Mouse (Mus musculus): ENCODE measurements around the gene Hist1h2bk. TPM values are rescaled to one million over a fixed set of nuclear protein-coding genes. Genes with fewer than 3 reads are reported as not detected.

The Hist1h2bk gene
- polyA plus RNA-seq, 1 experiment from 2014 or later, result 13.8 TPM

DNA sequence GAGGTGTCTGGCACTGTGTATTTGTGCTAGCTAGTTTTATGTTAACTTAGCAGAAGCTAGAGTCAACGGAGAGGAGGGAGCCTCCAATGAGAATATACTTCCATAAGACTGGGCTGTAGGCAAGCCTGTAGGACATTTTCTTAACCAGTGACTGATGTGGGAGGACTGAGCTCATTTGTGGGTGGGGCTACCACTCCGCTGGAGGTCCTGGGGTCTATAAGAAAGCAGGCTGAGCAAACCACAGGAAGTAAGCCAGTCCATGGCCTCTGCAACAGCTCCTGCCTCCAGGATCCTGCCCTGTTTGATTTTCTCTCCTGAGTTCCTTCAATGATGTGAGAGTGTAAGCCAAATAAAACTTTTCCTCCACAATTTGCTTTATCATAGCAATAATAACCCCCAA, 9.6 kb downstream of the Hist1h2bk start:
- H3K4me2 ChIP-seq (ENCODE audit: low read depth, severe bottlenecking), result no peak overlapping the region; the same call in 1 of the 2 replicates
- no peak for DNase-seq (ENCODE audit: low spot score)

DNA sequence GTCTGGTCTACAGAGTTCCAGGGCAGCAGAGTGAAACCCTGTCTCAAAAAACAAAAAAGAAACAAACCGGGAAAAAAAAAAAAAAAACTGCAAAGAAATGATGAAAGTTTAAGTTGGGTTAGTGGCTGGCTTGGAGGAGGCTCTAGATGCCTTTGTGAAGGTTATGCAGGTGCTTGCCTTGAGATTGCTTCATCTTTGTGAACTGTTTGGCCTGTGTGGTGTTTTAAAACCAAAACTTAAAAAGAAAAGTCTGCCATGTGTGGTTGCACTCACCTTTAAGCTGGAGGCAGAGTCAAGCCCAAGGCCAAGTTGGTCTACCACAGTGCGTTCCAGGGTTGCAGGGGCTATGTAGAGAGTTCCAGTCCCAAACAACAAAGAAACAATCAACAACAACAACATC, 13.4 kb downstream of the Hist1h2bk start:
- DNase-seq (ENCODE audit: low spot score) (no peak), ATAC-seq (ENCODE audit: insufficient number of reproducible peaks, low FRiP score, low TSS enrichment, low read depth) (no peak)
- no peak overlapping the region for H3K4me3 ChIP-seq (ENCODE audit: low read depth, low read length)
- no peak overlapping the region for H3K27ac ChIP-seq (replicated peaks; ENCODE audit: low read depth, low read length)
- H3K4me2 ChIP-seq (ENCODE audit: low read depth, severe bottlenecking), result no peak overlapping the region
- H3K4me1 ChIP-seq (ENCODE audit: control insufficient read depth, insufficient read depth, low read length), result 0 out of 2 replicates have a peak, but pooled peaks cover 3% of the 10 kb centered on the region
- H3K9me3 ChIP-seq (ENCODE audit: control insufficient read depth, low read length), result no peaks in the 10 kb centered on the region
- no peaks in the 10 kb centered on the region for H3K27me3 ChIP-seq (ENCODE audit: control insufficient read depth, insufficient read depth, low read length)
- no peak overlapping the region for H3K9ac ChIP-seq (ENCODE audit: low read length)
- 85% methylated on average over 2 of the region's 2 CpGs for WGBS
- no peaks in the 10 kb centered on the region for H3K36me3 ChIP-seq (ENCODE audit: control insufficient read depth, insufficient read depth, low read length)

More for the DNA sequence above, 9.6 kb downstream of the Hist1h2bk start:
- Histone ChIP-seq H3K4me3 (ENCODE audit: low read depth, low read length) (no peak overlapping the region), H3K27me3 (ENCODE audit: control insufficient read depth, insufficient read depth, low read length) (no peaks in the 10 kb centered on the region), H3K9ac (ENCODE audit: low read length) (no peak overlapping the region), H3K36me3 (ENCODE audit: control insufficient read depth, insufficient read depth, low read length) (no peaks in the 10 kb centered on the region), H3K27ac (replicated peaks; ENCODE audit: low read depth, low read length) (no peak overlapping the region), H3K9me3 (ENCODE audit: control insufficient read depth, low read length) (no peaks in the 10 kb centered on the region), H3K4me1 (ENCODE audit: control insufficient read depth, insufficient read depth, low read length) (0 out of 2 replicates have a peak, but pooled peaks cover 3% of the 10 kb centered on the region)
- ATAC-seq (ENCODE audit: insufficient number of reproducible peaks, low FRiP score, low TSS enrichment, low read depth), result no peak
- 77% methylated on average over 2 of the region's 2 CpGs for WGBS

GRCm38 (mm10) chr13:22049737-22050440, 14.2 kb downstream of the Hist1h2bk start:
- Histone ChIP-seq H3K36me3 (ENCODE audit: control insufficient read depth, insufficient read depth, low read length) (no peaks in the 10 kb centered on the region), H3K9me3 (ENCODE audit: control insufficient read depth, low read length) (no peaks in the 10 kb centered on the region), H3K27ac (replicated peaks; ENCODE audit: low read depth, low read length) (peak overlapping the region; percentile 76), H3K4me1 (ENCODE audit: control insufficient read depth, insufficient read depth, low read length) (no peaks in the 10 kb centered on the region), H3K4me3 (ENCODE audit: low read depth, low read length) (peak overlapping the region; percentile 43), H3K9ac (ENCODE audit: low read length) (no peak overlapping the region; the same call in 1 of the 2 replicates), H3K4me2 (ENCODE audit: low read depth, severe bottlenecking) (peak overlapping the region; percentile 50), H3K27me3 (ENCODE audit: control insufficient read depth, insufficient read depth, low read length) (no peaks in the 10 kb centered on the region)
- ATAC-seq (ENCODE audit: insufficient number of reproducible peaks, low FRiP score, low TSS enrichment, low read depth) (peak; percentile 71), DNase-seq (ENCODE audit: low spot score) (peak; percentile 86)
- 1% methylated on average over 14 of the region's 14 CpGs for WGBS

DNA sequence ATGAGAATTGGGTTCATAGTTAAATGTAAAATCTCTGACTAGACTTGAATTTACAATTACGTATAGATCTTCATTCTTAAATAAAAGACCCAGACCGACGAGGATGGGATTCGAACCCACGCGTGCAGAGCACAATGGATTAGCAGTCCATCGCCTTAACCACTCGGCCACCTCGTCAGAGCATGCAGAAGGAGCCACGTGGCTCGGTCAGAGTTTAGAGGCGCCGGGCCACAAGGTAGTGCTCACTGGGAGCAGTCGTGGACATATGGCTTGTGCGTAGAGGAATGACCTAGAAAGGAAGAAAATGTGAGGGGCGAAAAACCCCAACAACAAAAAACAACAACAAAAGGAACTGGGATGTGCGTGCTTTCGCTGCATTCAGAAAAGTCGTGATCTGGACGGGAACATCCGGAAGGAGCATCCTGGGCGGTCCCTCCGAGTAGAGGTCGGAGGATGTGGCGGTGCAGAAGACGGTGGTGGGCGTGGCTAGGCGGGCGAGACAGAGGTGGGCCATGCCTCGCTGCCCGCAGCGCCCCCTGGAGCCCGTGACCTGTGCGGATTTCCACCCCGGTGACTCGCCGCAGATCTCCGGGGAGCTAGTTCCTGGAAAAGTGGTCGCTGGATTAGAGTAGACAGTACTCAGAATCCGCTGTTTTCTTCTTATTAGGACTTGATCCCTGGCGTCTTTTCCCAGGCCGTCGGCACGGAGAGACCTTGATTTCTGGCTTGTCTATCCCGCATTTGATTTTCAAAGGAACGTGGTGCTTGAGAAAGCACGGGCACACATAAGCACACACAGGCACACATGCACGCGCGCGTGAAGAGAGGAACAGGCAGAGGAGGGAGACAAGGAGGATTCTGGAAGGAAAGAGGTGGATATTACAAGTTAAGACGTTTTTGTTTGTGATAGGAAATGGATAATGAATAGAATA, 15.2 kb downstream of the Hist1h2bk start:
- peak; percentile 92 for ATAC-seq (ENCODE audit: insufficient number of reproducible peaks, low FRiP score, low TSS enrichment, low read depth)
- under 1% methylated on average over 52 of the region's 52 CpGs for WGBS
- H3K27me3 ChIP-seq (ENCODE audit: control insufficient read depth, insufficient read depth, low read length), result no peaks in the 10 kb centered on the region

DNA sequence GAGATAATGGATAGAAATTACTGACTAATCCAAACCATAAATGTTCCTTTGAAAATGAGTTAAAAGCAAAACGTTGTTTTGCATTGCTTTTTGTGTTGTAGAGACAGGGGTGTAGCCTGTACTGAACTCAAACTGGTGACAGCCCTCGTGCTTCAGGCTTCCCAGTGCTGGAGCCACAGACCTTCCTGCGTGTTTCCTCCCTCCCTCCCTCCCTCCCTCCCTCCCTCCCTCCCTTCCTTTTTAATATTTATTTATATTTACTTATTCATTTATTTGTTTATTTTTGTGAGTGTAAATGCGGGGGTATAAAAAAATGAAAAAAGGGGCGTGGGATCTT, 15.8 kb downstream of the Hist1h2bk start:
- peak overlapping the region; percentile 43 for H3K4me3 ChIP-seq (ENCODE audit: low read depth, low read length)
- H3K27me3 ChIP-seq (ENCODE audit: control insufficient read depth, insufficient read depth, low read length), result no peaks in the 10 kb centered on the region
- H3K4me2 ChIP-seq (ENCODE audit: low read depth, severe bottlenecking), result peak overlapping the region; percentile 50
- H3K36me3 ChIP-seq (ENCODE audit: control insufficient read depth, insufficient read depth, low read length), result no peaks in the 10 kb centered on the region
- no peaks in the 10 kb centered on the region for H3K4me1 ChIP-seq (ENCODE audit: control insufficient read depth, insufficient read depth, low read length)
- H3K9ac ChIP-seq (ENCODE audit: low read length), result no peak overlapping the region
- no peak overlapping the region for H3K27ac ChIP-seq (replicated peaks; ENCODE audit: low read depth, low read length)
- WGBS, result 11% methylated on average over 5 of the region's 5 CpGs
- no peaks in the 10 kb centered on the region for H3K9me3 ChIP-seq (ENCODE audit: control insufficient read depth, low read length)
- DNase-seq (ENCODE audit: low spot score) (no peak), ATAC-seq (ENCODE audit: insufficient number of reproducible peaks, low FRiP score, low TSS enrichment, low read depth) (no peak)

More for the DNA sequence above, 15.2 kb downstream of the Hist1h2bk start:
- H3K9ac ChIP-seq (ENCODE audit: low read length), result peak overlapping the region; percentile 45; the same call in 1 of the 2 replicates
- no peaks in the 10 kb centered on the region for H3K9me3 ChIP-seq (ENCODE audit: control insufficient read depth, low read length)
- H3K4me2 ChIP-seq (ENCODE audit: low read depth, severe bottlenecking), result peak overlapping the region; percentile 50
- no peaks in the 10 kb centered on the region for H3K36me3 ChIP-seq (ENCODE audit: control insufficient read depth, insufficient read depth, low read length)
- peak overlapping the region; percentile 76 for H3K27ac ChIP-seq (replicated peaks; ENCODE audit: low read depth, low read length)
- peak; percentile 98 for DNase-seq (ENCODE audit: low spot score)
- peak overlapping the region; percentile 43 for H3K4me3 ChIP-seq (ENCODE audit: low read depth, low read length)
- no peaks in the 10 kb centered on the region for H3K4me1 ChIP-seq (ENCODE audit: control insufficient read depth, insufficient read depth, low read length)

GRCm38 (mm10) chr13:22053754-22054153, 18.1 kb downstream of the Hist1h2bk start:
- no peak for DNase-seq (ENCODE audit: low spot score)
- Histone ChIP-seq H3K9ac (ENCODE audit: low read length) (no peak overlapping the region), H3K36me3 (ENCODE audit: control insufficient read depth, insufficient read depth, low read length) (no peaks in the 10 kb centered on the region), H3K27ac (replicated peaks; ENCODE audit: low read depth, low read length) (no peak overlapping the region), H3K27me3 (ENCODE audit: control insufficient read depth, insufficient read depth, low read length) (no peaks in the 10 kb centered on the region), H3K4me1 (ENCODE audit: control insufficient read depth, insufficient read depth, low read length) (no peaks in the 10 kb centered on the region), H3K9me3 (ENCODE audit: control insufficient read depth, low read length) (no peaks in the 10 kb centered on the region), H3K4me3 (ENCODE audit: low read depth, low read length) (no peak overlapping the region), H3K4me2 (ENCODE audit: low read depth, severe bottlenecking) (no peak overlapping the region)
- 100% methylated on average over 1 of the region's 1 CpGs for WGBS
- ATAC-seq (ENCODE audit: insufficient number of reproducible peaks, low FRiP score, low TSS enrichment, low read depth), result no peak

DNA sequence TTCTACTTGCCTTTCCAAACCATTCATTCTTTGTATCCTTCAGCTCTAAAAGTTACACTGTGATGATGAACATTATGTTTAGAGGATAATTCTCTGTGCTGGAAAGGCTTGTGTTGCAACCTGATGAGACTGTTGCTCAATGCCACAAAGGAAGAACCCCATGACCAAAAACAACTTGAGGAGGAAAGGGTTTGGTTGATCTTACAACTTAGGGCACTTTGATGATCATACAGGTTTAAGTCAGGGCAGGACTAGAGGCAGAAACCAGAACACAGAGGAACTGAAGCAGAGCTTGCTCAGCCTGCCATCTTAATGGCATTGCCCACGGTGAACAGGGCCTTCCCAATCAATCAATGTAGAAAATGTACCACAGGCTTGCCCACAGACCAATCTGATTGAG, 25.8 kb downstream of the Hist1h2bk start:
- H3K4me1 ChIP-seq (ENCODE audit: control insufficient read depth, insufficient read depth, low read length), result no peaks in the 10 kb centered on the region
- no peak for ATAC-seq (ENCODE audit: insufficient number of reproducible peaks, low FRiP score, low TSS enrichment, low read depth)
- 77% methylated on average over 1 of the region's 1 CpGs for WGBS
- no peak overlapping the region for H3K4me2 ChIP-seq (ENCODE audit: low read depth, severe bottlenecking)
- H3K9me3 ChIP-seq (ENCODE audit: control insufficient read depth, low read length), result no peaks in the 10 kb centered on the region
- H3K9ac ChIP-seq (ENCODE audit: low read length), result no peak overlapping the region
- DNase-seq (ENCODE audit: low spot score), result no peak
- H3K4me3 ChIP-seq (ENCODE audit: low read depth, low read length), result no peak overlapping the region
- no peak overlapping the region for H3K27ac ChIP-seq (replicated peaks; ENCODE audit: low read depth, low read length)
- H3K27me3 ChIP-seq (ENCODE audit: control insufficient read depth, insufficient read depth, low read length), result no peaks in the 10 kb centered on the region
- no peaks in the 10 kb centered on the region for H3K36me3 ChIP-seq (ENCODE audit: control insufficient read depth, insufficient read depth, low read length)

- no peak overlapping the region for H3K27ac ChIP-seq (replicated peaks; ENCODE audit: low read depth, low read length)
- no peaks in the 10 kb centered on the region for H3K4me1 ChIP-seq (ENCODE audit: control insufficient read depth, insufficient read depth, low read length)
Observed at GRCm38 (mm10) chr13:22063468-22063867, 27.8 kb downstream of the Hist1h2bk start.

More at GRCm38 (mm10) chr13:22063468-22063867, 27.8 kb downstream of the Hist1h2bk start:
- H3K9me3 ChIP-seq (ENCODE audit: control insufficient read depth, low read length), result no peaks in the 10 kb centered on the region
- DNase-seq (ENCODE audit: low spot score) (no peak), ATAC-seq (ENCODE audit: insufficient number of reproducible peaks, low FRiP score, low TSS enrichment, low read depth) (no peak)
- H3K4me2 ChIP-seq (ENCODE audit: low read depth, severe bottlenecking), result no peak overlapping the region
- no peaks in the 10 kb centered on the region for H3K36me3 ChIP-seq (ENCODE audit: control insufficient read depth, insufficient read depth, low read length)
- 53% methylated on average over 1 of the region's 1 CpGs for WGBS
- no peak overlapping the region for H3K9ac ChIP-seq (ENCODE audit: low read length)
- no peaks in the 10 kb centered on the region for H3K27me3 ChIP-seq (ENCODE audit: control insufficient read depth, insufficient read depth, low read length)
- H3K4me3 ChIP-seq (ENCODE audit: low read depth, low read length), result no peak overlapping the region

All from limb, embryonic 11.5 days (tissue).